Mouse (Mus musculus) small intestine, adult 2 months (tissue): ENCODE data around the gene Rhof. TPM values are rescaled to one million over a fixed set of nuclear protein-coding genes. Genes with fewer than 3 reads are reported as not detected.

Experiments used
- H3K27ac ChIP-seq: fragments of 200-500 bp; 2 replicates; pipeline ENCODE4 v1.5.1; 2012; ENCODE audit warnings: low read depth, low read length, control low read depth, inconsistent platforms; ENCODE audit not compliant: insufficient read depth
- H3K27me3 ChIP-seq: fragments of 200-500 bp; 2 replicates; pipeline ENCODE4 v1.6.1; 2012; ENCODE audit warnings: mild to moderate bottlenecking, moderate library complexity, low read length, inconsistent platforms; ENCODE audit not compliant: control insufficient read depth, insufficient read depth
- H3K36me3 ChIP-seq: fragments of 200-500 bp; 2 replicates; pipeline ENCODE4 v1.6.1; 2012; ENCODE audit warnings: mild to moderate bottlenecking, low read length, control low read depth, inconsistent platforms; ENCODE audit not compliant: control insufficient read depth, insufficient read depth
- H3K4me1 ChIP-seq: fragments of 200-500 bp; 2 replicates; pipeline ENCODE4 v1.6.1; 2012; ENCODE audit warnings: low read length, inconsistent platforms, mixed read lengths; ENCODE audit not compliant: control insufficient read depth, insufficient read depth, insufficient read length
- H3K4me3 ChIP-seq: fragments of 200-500 bp; 2 replicates; pipeline ENCODE4 v1.5.1; 2012; ENCODE audit warnings: low read depth, mild to moderate bottlenecking, control low read depth, inconsistent platforms, low read length, moderate library complexity
- CTCF ChIP-seq: fragments of 200-500 bp; IDR thresholded peaks from 2 replicates; pipeline ENCODE4 v1.5.1; 2012; ENCODE audit warnings: low read depth, mild to moderate bottlenecking, control low read depth, inconsistent platforms, low read length, moderate library complexity, mixed read lengths; ENCODE audit not compliant: insufficient replicate concordance, insufficient read length; ENCODE audit errors: extremely low read depth
- POLR2A ChIP-seq: fragments of 200-500 bp; IDR thresholded peaks from 2 replicates; pipeline ENCODE4 v1.6.1; 2012; ENCODE audit warnings: low read depth, mild to moderate bottlenecking, control low read depth, inconsistent platforms, low read length, moderate library complexity
- WGBS: fragments of 180-500 bp; shearing (Covaris S2); methylation state at CpG from one replicate; pipeline ENCODE4 v1.1.7; 2018; 5-methylcytosine and 5-hydroxymethylcytosine counted together
- polyA plus RNA-seq: library from polyadenylated mRNA; depleted of rRNA; stranded (reverse); fragments of >200 nt; gene quantifications from 2 replicates; pipeline ENCODE4 v1.2.3, GENCODE M21; 2012

Rhof gene
- polyA plus RNA-seq, 1 experiment, result 91.6 TPM

GRCm38 (mm10) chr5:123125638-123126406 is 6.7 kb downstream of the Rhof start:
- Histone ChIP-seq H3K4me3 (no peak overlapping the region), H3K27ac (peak overlapping the region; percentile 30), H3K4me1 (peaks cover 2% of the 10 kb centered on the region; the same call in 1 of the 2 replicates), H3K27me3 (no peaks in the 10 kb centered on the region), H3K36me3 (peaks cover 2% of the 10 kb centered on the region; the same call in 1 of the 2 replicates)
- WGBS, result 67% methylated on average over 18 of the region's 18 CpGs
- TF ChIP-seq POLR2A (no peak), CTCF (no peak)

DNA sequence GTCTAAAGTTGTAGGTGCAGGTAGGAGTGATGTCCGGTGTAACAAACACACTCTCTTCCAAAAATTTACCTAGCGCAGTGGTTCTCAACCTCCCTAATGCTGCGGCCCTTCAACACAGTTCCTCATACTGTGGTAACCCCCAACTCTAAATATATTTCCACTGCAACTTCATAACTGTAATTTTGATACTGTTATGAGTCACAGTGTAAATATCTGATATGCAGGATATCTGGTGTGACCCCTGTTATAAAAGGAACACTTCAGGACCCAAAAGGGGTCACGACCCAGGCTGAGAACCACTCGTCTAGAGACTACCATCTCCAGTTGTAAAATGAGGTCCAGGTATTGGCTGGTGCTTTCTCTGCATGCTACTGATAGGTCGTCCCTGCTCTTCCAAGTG is 7.4 kb downstream of the Rhof start:
- no peaks in the 10 kb centered on the region for H3K27me3 ChIP-seq
- no peak overlapping the region for H3K27ac ChIP-seq
- H3K4me1 ChIP-seq, result no peaks in the 10 kb centered on the region; the same call in 1 of the 2 replicates
- peaks cover 5% of the 10 kb centered on the region; the same call in 1 of the 2 replicates for H3K36me3 ChIP-seq
- TF ChIP-seq CTCF (no peak), POLR2A (no peak)
- H3K4me3 ChIP-seq, result no peak overlapping the region
- WGBS, result 69% methylated on average over 6 of the region's 6 CpGs

GRCm38 (mm10) chr5:123122181-123122580 is 10.3 kb downstream of the Rhof start:
- Histone ChIP-seq H3K27ac (no peak overlapping the region), H3K4me1 (no peaks in the 10 kb centered on the region), H3K4me3 (no peak overlapping the region), H3K27me3 (no peaks in the 10 kb centered on the region), H3K36me3 (peaks cover 18% of the 10 kb centered on the region)
- no peak for TF ChIP-seq POLR2A
- TF ChIP-seq CTCF, result peak; percentile 60; the same call in 1 of the 2 replicates
- 96% methylated on average over 4 of the region's 4 CpGs for WGBS

DNA sequence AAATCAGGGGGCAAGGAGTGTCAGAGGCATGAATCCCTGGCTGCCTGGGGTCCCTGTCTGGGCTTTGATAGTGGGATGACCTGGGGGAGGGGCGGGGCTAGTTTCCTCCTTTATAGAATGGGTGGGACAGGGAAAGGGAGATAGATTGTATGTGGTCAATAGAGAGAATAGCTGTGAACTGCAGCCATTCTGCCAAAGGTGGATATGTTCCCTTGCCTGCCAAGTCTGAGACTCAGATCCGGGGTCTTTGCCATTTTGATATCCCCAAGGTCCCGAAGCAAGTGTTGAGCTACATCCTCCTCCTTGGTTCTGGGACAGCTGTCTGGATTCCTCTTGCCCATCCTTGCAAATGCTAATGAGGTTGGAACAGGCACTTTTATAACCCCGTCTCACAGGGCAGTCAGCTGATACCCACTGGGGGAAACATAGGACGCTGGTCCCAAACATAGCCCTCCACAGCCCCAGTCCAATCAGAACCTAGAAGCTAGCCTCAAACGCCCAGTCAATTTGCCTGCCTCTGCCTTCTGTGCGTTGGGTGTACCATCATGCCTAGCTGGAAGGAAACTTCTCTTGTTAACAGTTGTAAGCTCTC is 11.8 kb downstream of the Rhof start:
- H3K36me3 ChIP-seq, result peaks cover 18% of the 10 kb centered on the region
- WGBS, result 74% methylated on average over 7 of the region's 7 CpGs
- no peak overlapping the region for H3K27ac ChIP-seq
- H3K4me1 ChIP-seq, result no peaks in the 10 kb centered on the region
- no peak overlapping the region for H3K4me3 ChIP-seq
- no peaks in the 10 kb centered on the region for H3K27me3 ChIP-seq
- TF ChIP-seq CTCF (no peak), POLR2A (no peak)

GRCm38 (mm10) chr5:123118826-123119225 is 13.7 kb downstream of the Rhof start:
- no peak for TF ChIP-seq POLR2A
- no peak for TF ChIP-seq CTCF
- no peak overlapping the region for H3K4me3 ChIP-seq
- peaks cover 18% of the 10 kb centered on the region for H3K36me3 ChIP-seq
- H3K4me1 ChIP-seq, result no peaks in the 10 kb centered on the region
- H3K27ac ChIP-seq, result no peak overlapping the region
- no peaks in the 10 kb centered on the region for H3K27me3 ChIP-seq
- 81% methylated on average over 10 of the region's 10 CpGs for WGBS

GRCm38 (mm10) chr5:123117773-123118172 is 14.7 kb downstream of the Rhof start:
- Histone ChIP-seq H3K36me3 (peaks cover 16% of the 10 kb centered on the region), H3K27me3 (no peaks in the 10 kb centered on the region), H3K4me1 (no peaks in the 10 kb centered on the region), H3K4me3 (no peak overlapping the region), H3K27ac (no peak overlapping the region)
- 69% methylated on average over 8 of the region's 8 CpGs for WGBS
- TF ChIP-seq CTCF, result no peak
- no peak for TF ChIP-seq POLR2A

GRCm38 (mm10) chr5:123117257-123117656 is 15.2 kb downstream of the Rhof start:
- peaks cover 16% of the 10 kb centered on the region for H3K36me3 ChIP-seq
- H3K4me3 ChIP-seq, result no peak overlapping the region
- no peak overlapping the region for H3K27ac ChIP-seq
- whole genome bisulfite sequencing, result 10% methylated on average over 10 of the region's 10 CpGs
- no peaks in the 10 kb centered on the region for H3K27me3 ChIP-seq
- TF ChIP-seq CTCF (peak; percentile 89), POLR2A (no peak)
- H3K4me1 ChIP-seq, result no peaks in the 10 kb centered on the region
